Comparison of ENCODE assay signal across 8 mouse cellular contexts in the genomic region with DNA sequence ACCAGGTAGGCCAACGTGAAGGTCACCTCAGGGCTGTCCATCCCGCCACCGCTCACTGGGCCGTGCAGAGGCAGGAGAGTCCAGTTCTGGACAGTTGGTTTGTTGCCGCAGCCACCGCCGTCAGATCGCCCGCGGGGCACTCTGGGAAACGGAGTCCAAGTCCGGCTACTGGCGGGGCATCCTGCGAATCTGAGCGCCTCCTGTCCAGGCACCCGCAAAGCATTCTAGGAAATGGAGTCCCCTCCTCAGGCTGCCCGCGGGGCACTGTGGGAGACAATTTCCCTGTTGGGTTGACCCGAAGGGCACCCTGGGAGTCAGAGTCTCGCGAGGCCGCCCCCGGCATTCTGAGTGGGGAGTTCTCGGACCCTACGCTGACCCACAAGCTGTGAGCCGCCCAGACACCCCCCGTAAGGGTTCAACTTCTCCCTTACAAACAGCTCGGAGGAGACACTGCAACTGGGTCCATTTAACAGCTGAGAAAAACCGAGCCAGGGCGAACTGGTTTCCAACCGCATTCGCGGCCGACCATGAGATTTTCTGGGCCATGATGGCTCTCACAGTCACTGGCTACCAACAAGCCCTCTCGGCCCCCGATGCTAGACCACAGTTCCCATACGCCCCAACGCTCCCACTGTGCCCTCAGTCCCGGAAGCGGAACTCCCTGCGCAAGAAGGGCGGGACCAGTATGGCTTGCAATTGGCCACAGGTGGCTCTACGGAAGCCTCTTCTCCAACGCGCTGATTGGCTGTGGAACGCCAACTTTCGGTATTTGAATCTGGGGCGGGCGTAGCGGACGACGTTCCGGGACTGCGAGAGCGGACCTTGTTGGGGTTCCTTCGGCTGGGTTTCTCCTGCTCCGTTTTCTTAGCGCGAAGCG. TPM values are rescaled to one million over a fixed set of nuclear protein-coding genes. Genes with fewer than 3 reads are reported as not detected.
DNase-seq lines count a peak whose midpoint lies in the region; ATAC-seq and TF ChIP-seq lines count a peak whose summit lies in the region.

A gene (plus strand): TSS at position 342 of the 877 bp plus-strand sequence.
A gene (minus strand): TSS at position 630 of the 877 bp plus-strand sequence.

- peaks cover 12% of the 10 kb centered on the region for H3K36me3 ChIP-seq in ES-Bruce4 (ENCODE audit: control insufficient read depth, insufficient read depth, low read length, poor library complexity, severe bottlenecking)
- H3K36me3 ChIP-seq in forebrain, embryonic 13.5 days (ENCODE audit: poor library complexity, severe bottlenecking): peaks cover 50% of the 10 kb centered on the region
- peaks cover 48% of the 10 kb centered on the region for H3K36me3 ChIP-seq in liver, postnatal 0 days (replicated peaks; ENCODE audit: insufficient read depth, low read length)
- H3K36me3 ChIP-seq in neural tube, embryonic 14.5 days (ENCODE audit: control insufficient read depth, insufficient read depth, low read length): 0 out of 2 replicates have a peak, but pooled peaks cover 9% of the 10 kb centered on the region

- under 1% methylated on average over 59 of the region's 60 CpGs for WGBS in forebrain, embryonic 13.5 days
- under 1% methylated on average over 60 of the region's 60 CpGs for WGBS in large intestine, adult 2 months
- under 1% methylated on average over 59 of the region's 60 CpGs for WGBS in liver, postnatal 0 days (ENCODE audit: insufficient replicate concordance)
- WGBS in neural tube, embryonic 14.5 days: under 1% methylated on average over 59 of the region's 60 CpGs

- intact Hi-C loops in heart, postnatal 10 days (cut with DNase I): loop anchor here (10.0 kb wide), 1 partner anchor 277 kb away; a partner anchor contains a TSS

- no peak for TF ChIP-seq CTCF in ES-Bruce4 (IDR thresholded peaks at IDR 0.05; ENCODE audit: low read depth, low read length)
- 0 out of 2 replicates have a peak, but pooled peaks have one; percentile 0 for TF ChIP-seq CTCF in liver, postnatal 0 days (IDR thresholded peaks at IDR 0.05; ENCODE audit: low read depth)

- DNase-seq in heart, postnatal 10 days: peak; percentile 98
- peak; percentile 98 for DNase-seq in large intestine, adult 2 months (ENCODE audit: low read depth, low spot score)
- DNase-seq in liver, postnatal 0 days: peak; percentile 96
- DNase-seq in testis, postnatal 10 days (ENCODE audit: low spot score): peak; percentile 94

- no peaks in the 10 kb centered on the region for H3K9me3 ChIP-seq in ES-Bruce4 (replicated peaks; ENCODE audit: control insufficient read depth, insufficient read depth, low read length, poor library complexity, severe bottlenecking)
- no peaks in the 10 kb centered on the region for H3K9me3 ChIP-seq in forebrain, embryonic 13.5 days (replicated peaks)
- H3K9me3 ChIP-seq in liver, postnatal 0 days (ENCODE audit: low read length): no peaks in the 10 kb centered on the region
- no peaks in the 10 kb centered on the region for H3K9me3 ChIP-seq in neural tube, embryonic 14.5 days (ENCODE audit: control insufficient read depth, low read length)

- H3K4me1 ChIP-seq in ES-Bruce4 (ENCODE audit: control insufficient read depth, insufficient read depth, low read length): no peaks in the 10 kb centered on the region
- peaks cover 43% of the 10 kb centered on the region for H3K4me1 ChIP-seq in forebrain, embryonic 13.5 days
- peaks cover 25% of the 10 kb centered on the region for H3K4me1 ChIP-seq in liver, postnatal 0 days (ENCODE audit: insufficient read depth)
- H3K4me1 ChIP-seq in neural tube, embryonic 14.5 days (ENCODE audit: control insufficient read depth, insufficient read depth, low read length): peaks cover 15% of the 10 kb centered on the region

- peak; percentile 93 for ATAC-seq in cerebellum, adult (ENCODE audit: insufficient number of reproducible peaks, low FRiP score, low TSS enrichment)
- ATAC-seq in forebrain, embryonic 13.5 days: peak; percentile 97
- peak; percentile 92 for ATAC-seq in liver, postnatal 0 days
- peak; percentile 96 for ATAC-seq in neural tube, embryonic 14.5 days (ENCODE audit: low read depth)

- H3K4me3 ChIP-seq in ES-Bruce4 (ENCODE audit: low read depth, low read length): peak within 1 kb of the TSS; percentile 97
- H3K4me3 ChIP-seq in forebrain, embryonic 13.5 days: peak within 1 kb of the TSS; percentile 74
- peak within 1 kb of the TSS; percentile 78 for H3K4me3 ChIP-seq in liver, postnatal 0 days (ENCODE audit: low read depth, low read length)
- peak within 1 kb of the TSS; percentile 66 for H3K4me3 ChIP-seq in neural tube, embryonic 14.5 days (ENCODE audit: low read depth, low read length)

- H3K27ac ChIP-seq in ES-Bruce4 (ENCODE audit: insufficient read depth, low read length): peak within 1 kb of the TSS; percentile 75
- H3K27ac ChIP-seq in forebrain, embryonic 13.5 days: peak within 1 kb of the TSS; percentile 93
- H3K27ac ChIP-seq in liver, postnatal 0 days (ENCODE audit: low read depth): peak within 1 kb of the TSS; percentile 98
- peak within 1 kb of the TSS; percentile 98 for H3K27ac ChIP-seq in neural tube, embryonic 14.5 days (ENCODE audit: low read depth, low read length)

- H3K27me3 ChIP-seq in ES-Bruce4 (ENCODE audit: control insufficient read depth, insufficient read depth, low read length, poor library complexity, severe bottlenecking): no peaks in the 10 kb centered on the region
- H3K27me3 ChIP-seq in forebrain, embryonic 13.5 days: no peaks in the 10 kb centered on the region
- H3K27me3 ChIP-seq in liver, postnatal 0 days (ENCODE audit: insufficient read depth, low read length): no peaks in the 10 kb centered on the region
- no peaks in the 10 kb centered on the region for H3K27me3 ChIP-seq in neural tube, embryonic 14.5 days (ENCODE audit: control insufficient read depth, insufficient read depth, low read length)

- H3K4me2 ChIP-seq in forebrain, embryonic 13.5 days: peak within 1 kb of the TSS; percentile 98
- peak within 1 kb of the TSS; percentile 92 for H3K4me2 ChIP-seq in liver, postnatal 0 days (ENCODE audit: low read depth, low read length)
- peak within 1 kb of the TSS; percentile 91 for H3K4me2 ChIP-seq in neural tube, embryonic 14.5 days (ENCODE audit: low read depth, low read length)

- TF ChIP-seq POLR2A in ES-Bruce4 (IDR thresholded peaks at IDR 0.05; ENCODE audit: insufficient read depth, low read length): peak; percentile 88

- peak; percentile 17; the same call in 1 of the 2 replicates for TF ChIP-seq EP300 in ES-Bruce4 (IDR thresholded peaks at IDR 0.05; ENCODE audit: insufficient read depth, low read depth, low read length)
- TF ChIP-seq EP300 in liver, postnatal 0 days (IDR thresholded peaks at IDR 0.05; ENCODE audit: low read depth): peak; percentile 53; the same call in 1 of the 2 replicates

- peak within 1 kb of the TSS; percentile 87 for H3K9ac ChIP-seq in ES-Bruce4 (ENCODE audit: low read depth, poor library complexity, severe bottlenecking)
- peak within 1 kb of the TSS; percentile 83 for H3K9ac ChIP-seq in forebrain, embryonic 13.5 days
- peak within 1 kb of the TSS; percentile 94 for H3K9ac ChIP-seq in liver, postnatal 0 days (replicated peaks)
- peak within 1 kb of the TSS; percentile 71 for H3K9ac ChIP-seq in neural tube, embryonic 14.5 days (replicated peaks; ENCODE audit: low read depth, low read length)

RNA-seq across cellular contexts. Expression of the first gene that starts in this region (rescaled TPM):
- polyA plus RNA-seq in ES-Bruce4 (2011; ENCODE audit: insufficient read depth, insufficient read length, low read depth, missing spikeins): 162 and 185 TPM in 2 replicates
- polyA plus RNA-seq in forebrain, embryonic 13.5 days (2015; fragmentation: Nextera tagmentation; extraction: Ambion mirVana): 189 and 190 TPM in 2 replicates
- 10 to 100 TPM; 16.8 to 20.7 TPM for total RNA-seq in heart, postnatal 10 days (2021)
- 28.5 and 28.7 TPM in 2 replicates for polyA plus RNA-seq in large intestine, adult 2 months (2012; rRNA removed)
- 64.2 and 67.0 TPM in 2 replicates for polyA plus RNA-seq in liver, postnatal 0 days (2015; fragmentation: Nextera tagmentation; extraction: Ambion mirVana)
- 18.7 and 26.3 TPM in 2 replicates for polyA plus RNA-seq in neural tube, embryonic 14.5 days (2014; fragmentation: Nextera tagmentation; extraction: Ambion mirVana)

RNA-seq across cellular contexts. Expression of the second gene that starts in this region (rescaled TPM):
- 7.3 and 9.5 TPM in 2 replicates for polyA plus RNA-seq in ES-Bruce4 (2011; ENCODE audit: insufficient read depth, insufficient read length, low read depth, missing spikeins)
- 33.0 and 37.8 TPM in 2 replicates for polyA plus RNA-seq in forebrain, embryonic 13.5 days (2015; fragmentation: Nextera tagmentation; extraction: Ambion mirVana)
- total RNA-seq in heart, postnatal 10 days (2021): 10 to 100 TPM; 16.5 to 20.8 TPM
- 31.2 and 41.7 TPM in 2 replicates for polyA plus RNA-seq in large intestine, adult 2 months (2012; rRNA removed)
- polyA plus RNA-seq in liver, postnatal 0 days (2015; fragmentation: Nextera tagmentation; extraction: Ambion mirVana): 15.8 and 16.5 TPM in 2 replicates
- polyA plus RNA-seq in neural tube, embryonic 14.5 days (2014; fragmentation: Nextera tagmentation; extraction: Ambion mirVana): 27.4 and 27.6 TPM in 2 replicates

Comparison
In these comparisons a context has a peak if more than half of its experiments do, and no peak if none do; other contexts are left out.
1. Peak in every context shown above with its lines: DNase-seq, ATAC-seq, H3K4me3 ChIP-seq and H3K27ac ChIP-seq.